Mouse (Mus musculus) lung, postnatal 14 days (tissue): ENCODE data around the gene Eid2b.

Experiments
- DNase-seq: peaks from one replicate; pipeline ENCODE4 v3.0.0; 2021

Gene Eid2b

DNA sequence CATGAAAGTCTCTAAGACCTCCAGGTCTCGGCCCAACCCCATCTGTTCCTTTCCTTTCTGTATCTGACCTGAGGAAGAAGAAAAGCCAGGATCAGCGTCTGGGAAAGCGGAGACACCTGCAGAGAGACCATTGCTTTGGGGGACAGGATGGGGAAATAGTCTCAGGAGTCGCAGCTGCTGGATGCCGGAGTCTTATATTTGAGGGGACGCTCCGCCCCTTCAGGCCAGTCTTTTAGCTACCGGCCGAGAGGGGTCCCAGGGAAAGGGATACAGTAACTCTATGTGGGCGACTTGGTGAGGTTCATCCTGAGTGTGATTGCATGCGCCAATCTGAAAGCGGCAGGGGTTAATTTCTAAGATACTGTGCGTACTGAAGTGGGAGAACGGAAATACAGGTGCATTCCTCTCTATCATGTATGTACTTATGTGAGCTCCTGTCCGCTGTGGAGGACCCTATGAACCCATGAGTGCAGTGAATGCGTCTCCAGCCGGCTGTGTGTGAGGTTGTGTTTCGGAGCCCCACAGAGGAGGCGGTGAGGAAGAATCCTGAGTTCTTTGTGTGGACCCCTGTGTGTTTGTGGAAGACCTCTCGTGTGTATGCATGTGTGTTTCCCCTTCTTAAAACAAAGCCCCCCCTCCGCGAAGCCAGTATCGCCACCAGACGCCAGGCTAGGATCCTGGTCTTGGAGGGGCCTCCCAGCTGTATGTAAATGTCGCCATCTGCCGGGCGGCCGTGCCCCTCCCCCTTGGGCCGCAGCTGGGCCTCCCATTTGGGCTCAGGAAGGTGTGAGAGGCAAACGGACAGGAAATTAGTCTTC is 24.3 kb downstream of the Eid2b start, which contains the start of gene Dll3:
Dll3 (minus strand) TSS at position 623 of the 818 bp plus-strand sequence.
- peak; percentile 64 for DNase-seq

DNA sequence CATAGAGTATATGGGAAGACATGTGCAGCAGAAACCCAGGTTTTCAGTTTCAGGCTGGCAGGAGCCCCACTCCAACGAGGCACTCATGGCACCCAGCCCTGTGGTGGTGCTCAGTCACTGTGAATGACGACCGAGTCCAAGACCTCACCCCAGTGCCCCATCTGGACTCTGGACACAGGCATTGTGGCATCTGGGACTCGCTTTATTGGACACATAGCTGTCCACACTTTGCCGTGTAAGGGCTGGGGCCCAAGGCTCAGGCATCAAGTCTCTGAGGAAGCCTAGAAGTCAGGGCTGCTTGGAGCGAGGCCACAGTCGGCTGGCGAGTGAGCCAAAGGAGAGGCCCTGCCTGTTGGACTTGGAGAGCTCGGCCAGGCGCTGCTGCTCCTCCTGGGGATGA is 28.1 kb downstream of the Eid2b start:
- DNase-seq: no peak

DNA sequence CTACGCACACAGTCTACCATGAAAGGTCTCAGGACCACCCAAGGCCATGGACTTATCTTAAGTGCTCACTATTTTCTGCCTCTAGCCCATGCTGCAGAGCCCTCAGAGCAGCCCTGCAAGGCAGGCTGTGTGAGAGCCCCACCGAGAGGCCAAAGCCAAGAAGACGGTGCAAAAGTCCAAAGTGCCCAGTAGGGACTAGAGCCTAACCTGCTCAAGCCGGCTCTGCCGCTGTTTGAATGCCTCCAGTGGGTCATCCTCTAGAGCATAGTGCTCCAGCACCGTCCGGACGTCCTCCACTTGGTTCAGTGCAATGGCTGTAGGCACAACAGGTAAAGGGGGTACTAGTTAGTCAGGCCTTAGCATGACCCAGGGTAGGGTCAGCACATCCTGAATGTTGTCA is 28.7 kb downstream of the Eid2b start:
- DNase-seq: no peak

DNA sequence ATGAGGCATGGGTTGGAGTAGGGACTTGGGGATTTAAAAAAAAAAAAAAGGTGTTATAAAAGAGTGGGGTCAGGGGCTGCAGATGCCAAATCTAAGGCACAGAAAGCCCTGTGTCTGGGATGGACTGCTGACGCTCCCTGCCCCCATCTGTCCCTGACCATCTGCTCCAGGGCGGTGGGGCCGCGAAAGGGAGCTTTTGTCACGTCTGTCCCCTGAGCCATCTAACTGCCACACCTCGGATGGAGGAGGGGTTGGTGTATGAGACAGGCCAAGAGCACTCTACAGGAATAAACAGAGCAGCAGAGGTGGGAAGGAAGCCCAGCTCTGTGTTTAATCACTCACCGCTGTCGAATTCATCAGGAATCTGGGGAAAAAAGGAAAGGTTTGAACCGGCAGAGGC is 32.2 kb downstream of the Eid2b start:
- DNase-seq: no peak

DNA sequence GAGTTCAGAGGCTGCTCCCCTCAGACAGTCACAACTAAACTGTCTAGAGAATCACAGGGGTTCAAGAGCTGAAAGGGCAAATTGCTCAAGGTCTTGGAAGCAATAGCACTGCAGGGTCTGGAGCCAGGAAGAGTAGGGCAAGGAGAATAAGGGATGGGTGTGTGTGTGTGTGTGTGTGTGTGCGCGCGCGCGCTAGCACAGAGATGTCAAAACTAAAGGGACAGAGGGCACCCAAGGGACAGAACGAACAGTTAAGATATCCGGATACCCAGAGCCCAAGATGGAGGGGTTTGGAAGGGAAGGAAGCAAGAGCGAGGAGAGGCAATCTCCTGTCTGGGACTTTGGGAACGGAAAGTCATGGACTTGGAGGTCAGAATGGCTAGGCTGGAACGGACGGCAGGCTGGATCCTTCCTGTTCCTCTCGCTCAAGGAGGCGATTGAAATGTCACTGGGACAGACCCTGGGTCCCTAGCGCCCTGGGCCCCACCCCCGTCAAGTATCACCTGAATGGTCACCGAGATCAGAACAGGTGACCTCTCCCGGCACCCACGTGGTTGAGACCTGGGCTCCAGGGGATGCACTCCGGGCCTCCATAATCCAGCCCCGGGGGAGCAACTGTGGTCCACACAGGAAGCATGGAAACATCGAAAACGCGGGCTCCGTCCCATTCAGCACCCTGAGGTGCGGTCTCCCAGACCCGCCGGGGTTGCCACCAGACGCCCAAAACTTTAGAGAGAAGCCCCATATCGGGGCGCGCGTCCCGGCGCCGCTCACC is 33.8 kb downstream of the Eid2b start:
- no peak for DNase-seq

DNA sequence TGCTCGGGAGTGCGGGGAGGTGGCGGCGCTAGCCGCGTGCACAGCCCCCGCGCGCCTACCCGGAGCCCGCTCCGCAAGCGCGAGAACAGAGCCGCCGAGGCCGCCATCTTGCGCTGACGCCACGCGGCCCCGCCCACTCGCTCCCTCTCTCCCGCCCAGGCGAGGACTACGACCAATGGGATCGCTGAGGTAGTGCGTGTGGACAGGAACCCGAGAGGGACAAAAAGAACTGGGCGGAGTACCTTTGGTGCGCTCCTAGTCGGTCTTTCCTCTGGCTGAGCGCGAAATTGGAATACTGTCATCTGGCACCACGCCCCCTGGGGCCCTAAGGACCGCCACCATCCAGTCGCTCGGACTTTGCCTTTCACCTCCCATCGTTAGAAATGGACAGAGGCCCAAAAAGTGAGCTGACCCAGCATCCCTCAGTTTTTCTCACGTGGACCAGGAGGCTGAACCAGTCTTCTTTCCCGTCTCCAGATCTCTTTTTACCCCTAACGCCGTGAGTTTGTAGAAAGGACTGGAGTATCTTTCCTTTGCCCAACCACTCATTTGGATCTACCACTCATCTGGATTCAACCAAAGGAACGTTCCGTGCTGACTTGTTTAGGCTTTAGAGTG is 34.5 kb downstream of the Eid2b start, which contains the start of gene Timm50:
Timm50 (minus strand) TSS at position 147 of the 618 bp plus-strand sequence.
- DNase-seq: peak; percentile 98

DNA sequence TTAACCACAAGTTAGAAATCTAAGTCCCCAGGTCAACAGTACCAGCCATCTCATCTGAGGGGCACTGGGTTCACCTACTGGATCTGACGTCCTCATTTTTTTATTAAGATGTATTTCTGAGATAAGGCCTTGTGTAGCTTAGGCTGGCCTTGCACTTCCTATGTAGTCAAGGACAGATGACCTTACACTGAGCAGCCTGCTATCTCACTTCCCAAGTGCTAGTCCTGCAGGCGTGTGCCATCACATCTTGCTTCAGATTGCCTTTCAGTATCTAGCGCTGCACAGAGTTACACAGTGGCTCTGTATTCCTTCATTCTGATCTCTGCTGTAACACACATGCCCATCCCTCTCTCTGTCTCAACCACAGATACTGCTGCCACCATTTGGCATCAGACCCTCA is 40.5 kb downstream of the Eid2b start:
- DNase-seq: no peak

DNA sequence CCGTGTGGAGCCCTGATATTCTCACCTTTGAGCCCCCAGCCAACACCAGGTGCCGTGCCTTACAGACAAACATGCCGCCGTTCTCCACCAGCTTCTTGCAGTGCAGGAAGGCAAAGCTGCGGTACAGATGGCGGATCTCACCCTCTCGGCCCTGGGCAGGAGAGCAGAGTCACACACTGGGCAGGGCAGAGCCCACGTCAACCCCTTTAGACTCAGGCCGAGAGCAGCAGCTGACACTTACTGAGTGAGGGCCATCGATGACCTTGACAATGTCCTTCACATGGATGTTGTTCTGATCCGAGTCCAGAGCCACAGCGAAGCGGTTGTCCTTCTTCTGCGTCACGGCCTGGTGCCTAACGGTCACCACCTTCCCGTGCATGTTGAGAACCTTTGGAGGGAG is 41.2 kb downstream of the Eid2b start:
- no peak for DNase-seq

DNA sequence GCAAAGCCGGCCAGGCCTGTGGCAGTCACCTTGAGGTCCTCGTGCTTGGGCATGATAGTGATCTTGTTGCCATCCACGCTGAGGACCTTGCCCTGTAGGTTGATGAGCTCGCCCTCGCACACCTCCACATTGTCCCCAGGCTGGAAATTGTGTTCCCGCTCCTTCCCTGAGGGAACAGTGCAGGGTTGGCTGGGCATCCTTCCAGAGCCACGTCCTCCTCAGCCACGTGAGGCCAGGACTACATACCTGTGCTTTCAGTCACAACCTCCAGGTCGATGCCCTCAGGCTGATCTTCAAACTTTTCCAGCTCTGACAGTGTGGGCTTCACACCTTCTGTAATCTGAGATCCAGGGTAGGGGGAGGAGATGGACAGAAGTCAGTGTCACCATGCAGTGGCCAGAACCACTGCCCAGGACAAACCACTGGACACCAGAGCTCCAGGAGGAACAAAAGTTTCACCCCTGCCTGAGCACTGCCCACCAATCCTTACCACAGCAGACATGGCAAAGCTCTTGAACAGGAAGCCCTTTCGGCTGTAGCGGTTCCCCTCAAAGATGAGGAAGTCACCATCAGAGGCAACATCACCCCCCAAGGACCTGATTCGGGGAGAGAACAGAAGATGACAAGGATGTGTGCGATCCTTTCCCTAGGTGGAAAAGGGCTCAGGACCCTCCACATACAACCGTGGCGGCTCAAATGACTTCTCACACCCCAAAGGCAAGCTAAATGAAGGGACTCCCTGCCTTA is 44.6 kb downstream of the Eid2b start:
- no peak for DNase-seq

DNA sequence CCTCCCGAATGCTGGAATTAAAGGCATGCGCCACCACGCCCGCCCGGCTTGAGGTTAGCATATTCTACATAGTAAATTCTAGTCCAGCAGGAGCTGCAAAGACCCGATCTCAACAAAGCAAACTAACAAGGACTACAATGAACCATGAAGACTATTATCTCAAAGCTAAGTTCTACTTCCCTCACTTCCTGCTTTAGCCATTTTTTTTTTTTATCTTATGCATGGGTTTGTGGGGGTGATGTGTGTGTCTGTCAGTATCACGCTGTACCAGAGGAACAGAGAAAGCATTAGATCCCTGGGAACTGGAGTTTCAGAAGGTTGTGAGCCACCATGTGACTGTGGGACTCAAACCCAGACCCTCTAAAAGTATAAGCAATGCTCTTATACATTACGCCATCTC is 47.8 kb downstream of the Eid2b start:
- no peak for DNase-seq

DNA sequence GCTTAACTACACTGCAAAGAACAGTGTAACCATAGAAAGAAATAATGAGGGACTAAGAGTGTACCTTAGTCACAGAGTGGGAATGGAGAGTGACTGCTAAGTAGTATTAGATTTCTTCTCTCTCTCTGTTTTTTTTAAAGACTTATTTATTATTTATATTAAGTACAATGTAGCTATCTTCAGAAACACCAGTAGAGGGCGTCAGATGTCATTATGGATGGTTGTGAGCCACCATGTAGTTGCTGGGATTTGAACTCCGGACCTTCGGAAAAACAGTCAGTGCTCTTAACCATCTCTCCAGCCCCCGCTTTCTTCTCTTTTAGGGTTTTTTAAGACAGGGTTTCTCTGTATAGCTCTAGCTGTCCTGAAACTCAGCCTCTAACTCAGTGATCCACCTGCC is 48.9 kb downstream of the Eid2b start:
- DNase-seq: no peak

DNA sequence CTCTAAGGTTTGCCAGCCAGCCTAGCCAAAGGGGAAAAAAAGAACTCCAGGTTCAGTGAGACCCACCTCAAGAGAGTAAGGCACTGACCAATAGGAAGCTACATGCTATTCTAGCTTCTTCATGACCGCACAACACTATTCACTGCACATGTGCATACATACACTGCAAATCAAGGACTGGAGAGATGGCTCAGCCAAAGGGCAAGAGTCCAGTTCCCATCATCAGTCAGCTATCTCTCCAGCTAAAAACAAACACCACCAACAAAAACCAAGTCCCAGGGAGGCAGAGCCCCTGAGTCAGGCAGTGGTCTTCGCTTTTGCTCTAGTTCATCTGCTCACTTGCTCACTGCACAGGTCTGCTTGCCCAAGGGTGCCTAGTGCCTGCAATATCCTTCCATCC is 50.7 kb downstream of the Eid2b start:
- DNase-seq: no peak
